Mouse (Mus musculus) liver, embryonic 11.5 days (tissue): ENCODE data around the gene Nolc1. TPM values are rescaled to one million over a fixed set of nuclear protein-coding genes. Genes with fewer than 3 reads are reported as not detected.
A peak's percentile ranks its signal among the peaks of the same experiment; 100 is the strongest.

Source experiments
- ATAC-seq: fragments of 200-750 bp; cut with Nextera tagmentation; replicated peaks from 2 replicates; pipeline ENCODE4 v1.8.0; 2017; ENCODE audit warnings: moderate number of reproducible peaks, mild to moderate bottlenecking, moderate TSS enrichment, moderate library complexity; ENCODE audit not compliant: low FRiP score
- DNase-seq: peaks from one replicate; pipeline ENCODE4 v3.0.0-alpha.2; 2017; ENCODE audit warnings: low spot score
- H3K27ac ChIP-seq: fragments of 300-500 bp; sonication (generic); 2 replicates; pipeline ENCODE4 v1.5.1; 2014; ENCODE audit warnings: mild to moderate bottlenecking, low read depth, low read length, control low read depth
- H3K27me3 ChIP-seq: fragments of 300-500 bp; sonication (generic); replicated peaks from 2 replicates; pipeline ENCODE4 v1.6.1; 2014; ENCODE audit warnings: low read length, mixed read lengths; ENCODE audit not compliant: control insufficient read depth, insufficient read depth
- H3K36me3 ChIP-seq: fragments of 300-500 bp; sonication (generic); 2 replicates; pipeline ENCODE4 v1.6.1; 2014; ENCODE audit warnings: mild to moderate bottlenecking, low read length, moderate library complexity, mixed read lengths; ENCODE audit not compliant: control insufficient read depth, insufficient read depth
- H3K4me1 ChIP-seq: fragments of 300-500 bp; sonication (generic); replicated peaks from 2 replicates; pipeline ENCODE4 v1.6.1; 2014; ENCODE audit warnings: low read length, mixed read lengths; ENCODE audit not compliant: control insufficient read depth, insufficient read depth
- H3K4me2 ChIP-seq: fragments of 300-500 bp; sonication (generic); 2 replicates; pipeline ENCODE4 v1.6.1; 2014; ENCODE audit warnings: mild to moderate bottlenecking, control low read depth, moderate library complexity
- H3K4me3 ChIP-seq: fragments of 300-500 bp; sonication (generic); 2 replicates; pipeline ENCODE4 v1.5.1; 2014; ENCODE audit warnings: low read depth, low read length, control low read depth
- H3K9ac ChIP-seq: fragments of 300-500 bp; sonication (generic); 2 replicates; pipeline ENCODE4 v1.6.1; 2014; ENCODE audit warnings: low read depth, low read length, control low read depth
- H3K9me3 ChIP-seq: fragments of 300-500 bp; sonication (generic); 2 replicates; pipeline ENCODE4 v1.6.1; 2016; ENCODE audit warnings: low read length, inconsistent platforms, mixed read lengths; ENCODE audit not compliant: control insufficient read depth
- WGBS: fragments of 180-500 bp; shearing (Covaris S2); extraction: QIAGEN DNeasy Blood & Tissue Kit; methylation state at CpG from one replicate; pipeline ENCODE4 v1.1.7; 2014; 5-methylcytosine and 5-hydroxymethylcytosine counted together
- polyA plus RNA-seq: library from polyadenylated mRNA; unstranded; fragments of >200 nt; fragmentation: Nextera tagmentation; extraction: Ambion mirVana; gene quantifications from 2 replicates; pipeline ENCODE4 v1.2.1, GENCODE M21; 2014

The Nolc1 gene
- polyA plus RNA-seq, 1 experiment from 2014 or later, result 211 TPM

DNA sequence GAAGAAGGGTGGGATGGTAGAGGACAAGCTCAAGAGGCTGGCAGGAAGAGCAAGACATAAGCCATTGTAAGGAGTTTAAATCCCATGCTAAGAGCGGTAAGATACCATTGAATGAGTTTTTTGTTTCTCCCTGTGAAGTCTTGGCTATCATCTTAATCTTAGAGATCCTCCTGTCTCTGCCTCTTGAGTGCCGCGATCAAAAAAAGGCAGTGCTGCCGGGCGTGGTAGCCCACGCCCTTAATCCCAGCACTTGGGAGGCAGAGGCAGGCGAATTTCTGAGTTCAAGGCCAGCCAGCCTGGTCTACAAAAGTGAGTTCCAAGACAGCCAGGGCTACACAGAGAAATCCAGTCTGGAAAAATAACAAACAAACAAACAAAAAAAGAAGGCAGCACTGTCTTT lies 17.2 kb upstream of the Nolc1 start:
- 75% methylated on average over 7 of the region's 7 CpGs for WGBS
- peaks cover 33% of the 10 kb centered on the region for H3K4me1 ChIP-seq
- H3K27me3 ChIP-seq, result no peaks in the 10 kb centered on the region
- no peaks in the 10 kb centered on the region for H3K9me3 ChIP-seq
- no peak overlapping the region for H3K9ac ChIP-seq
- peak overlapping the region; percentile 98 for H3K4me3 ChIP-seq
- H3K27ac ChIP-seq, result no peak overlapping the region
- H3K36me3 ChIP-seq, result peaks cover 22% of the 10 kb centered on the region
- DNase-seq (no peak), ATAC-seq (no peak)
- H3K4me2 ChIP-seq, result peak overlapping the region; percentile 72

- no peaks in the 10 kb centered on the region for H3K27me3 ChIP-seq
- no peaks in the 10 kb centered on the region for H3K9me3 ChIP-seq
- ATAC-seq (no peak), DNase-seq (no peak)
- peak overlapping the region; percentile 39 for H3K9ac ChIP-seq
- peaks cover 33% of the 10 kb centered on the region for H3K4me1 ChIP-seq
- WGBS, result 43% methylated on average over 6 of the region's 6 CpGs
- H3K4me2 ChIP-seq, result peak overlapping the region; percentile 47
- peak overlapping the region; percentile 25 for H3K4me3 ChIP-seq
- H3K36me3 ChIP-seq, result peaks cover 45% of the 10 kb centered on the region
- peak overlapping the region; percentile 69 for H3K27ac ChIP-seq
Measured at GRCm38 (mm10) chr19:46060845-46061244, 14.8 kb upstream of the Nolc1 start.

GRCm38 (mm10) chr19:46068054-46068453 lies 7.6 kb upstream of the Nolc1 start:
- H3K4me3 ChIP-seq, result no peak overlapping the region
- no peak for DNase-seq
- ATAC-seq, result no peak
- 88% methylated on average over 10 of the region's 10 CpGs for WGBS
- H3K27me3 ChIP-seq, result no peaks in the 10 kb centered on the region
- H3K9me3 ChIP-seq, result no peaks in the 10 kb centered on the region
- H3K27ac ChIP-seq, result no peak overlapping the region
- H3K36me3 ChIP-seq, result peaks cover 86% of the 10 kb centered on the region
- H3K9ac ChIP-seq, result no peak overlapping the region
- no peak overlapping the region for H3K4me2 ChIP-seq
- H3K4me1 ChIP-seq, result no peaks in the 10 kb centered on the region

- Histone ChIP-seq H3K27me3 (no peaks in the 10 kb centered on the region), H3K9me3 (no peaks in the 10 kb centered on the region), H3K4me3 (no peak overlapping the region), H3K9ac (no peak overlapping the region; the same call in 1 of the 2 replicates), H3K4me2 (no peak overlapping the region), H3K36me3 (peaks cover 51% of the 10 kb centered on the region), H3K27ac (peak overlapping the region; percentile 87; the same call in 1 of the 2 replicates), H3K4me1 (peaks cover 31% of the 10 kb centered on the region)
- ATAC-seq (no peak), DNase-seq (no peak)
- 86% methylated on average over 7 of the region's 7 CpGs for WGBS
Measured at GRCm38 (mm10) chr19:46073285-46073684, 2.4 kb upstream of the Nolc1 start.

DNA sequence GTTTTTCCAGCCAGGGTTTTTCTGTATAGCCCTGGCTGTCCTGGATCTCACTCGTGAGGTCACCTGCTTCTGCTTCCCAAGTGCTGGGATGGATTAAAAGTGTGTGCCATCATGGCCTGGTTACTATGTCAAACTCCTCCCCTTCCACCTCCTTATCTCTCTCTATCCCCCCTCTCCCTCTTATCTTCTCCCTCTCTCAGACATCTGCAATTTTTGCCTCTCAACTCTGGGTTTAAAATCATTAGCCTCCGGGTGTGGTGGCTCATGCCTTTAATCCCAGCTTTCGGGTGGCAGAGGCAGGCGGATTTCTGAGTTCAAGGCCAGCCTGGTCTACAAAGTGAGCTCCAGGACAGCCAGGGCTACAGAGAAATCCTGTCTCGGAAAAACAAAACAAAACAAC lies 1.4 kb upstream of the Nolc1 start:
- Histone ChIP-seq H3K4me1 (peaks cover 31% of the 10 kb centered on the region), H3K36me3 (peaks cover 55% of the 10 kb centered on the region), H3K4me2 (no peak overlapping the region; the same call in 1 of the 2 replicates), H3K27me3 (no peaks in the 10 kb centered on the region), H3K4me3 (no peak overlapping the region), H3K9me3 (no peaks in the 10 kb centered on the region), H3K9ac (no peak overlapping the region), H3K27ac (peak overlapping the region; percentile 87)
- ATAC-seq (peak; percentile 37), DNase-seq (no peak)
- WGBS, result 72% methylated on average over 5 of the region's 5 CpGs

DNA sequence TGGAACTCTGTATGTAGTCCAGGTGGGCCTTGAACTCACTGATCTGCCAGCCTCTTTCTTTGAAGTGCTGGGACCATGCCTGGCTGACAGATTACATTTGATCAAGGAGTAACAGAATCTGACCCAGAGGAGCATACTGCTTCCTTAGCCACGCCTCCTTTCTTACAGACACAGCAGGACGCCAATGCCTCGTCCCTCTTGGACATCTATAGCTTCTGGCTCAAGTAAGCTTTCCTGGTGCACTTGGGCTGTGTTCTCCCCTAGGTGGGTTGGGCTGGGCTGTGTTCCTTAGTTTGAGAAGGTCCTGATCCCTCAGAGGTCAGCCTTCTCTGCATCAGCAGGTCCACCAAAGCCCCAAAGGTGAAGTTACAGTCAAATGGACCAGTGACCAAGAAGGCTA lies 2.9 kb downstream of the Nolc1 start:
- Histone ChIP-seq H3K4me2 (no peak overlapping the region), H3K9ac (no peak overlapping the region), H3K4me1 (peaks cover 29% of the 10 kb centered on the region), H3K36me3 (peaks cover 60% of the 10 kb centered on the region), H3K9me3 (no peaks in the 10 kb centered on the region), H3K27ac (no peak overlapping the region), H3K27me3 (no peaks in the 10 kb centered on the region), H3K4me3 (0 out of 2 replicates have a peak overlapping the region, but pooled peaks have one; percentile 15)
- WGBS, result 69% methylated on average over 3 of the region's 3 CpGs
- DNase-seq, result no peak
- ATAC-seq, result no peak

- H3K9ac ChIP-seq, result no peak overlapping the region
- H3K27ac ChIP-seq, result no peak overlapping the region
- H3K4me2 ChIP-seq, result no peak overlapping the region
- H3K36me3 ChIP-seq, result peaks cover 47% of the 10 kb centered on the region
- H3K9me3 ChIP-seq, result no peaks in the 10 kb centered on the region
- DNase-seq (no peak), ATAC-seq (no peak)
- WGBS, result 94% methylated on average over 8 of the region's 8 CpGs
- no peak overlapping the region for H3K4me3 ChIP-seq
- H3K4me1 ChIP-seq, result peaks cover 3% of the 10 kb centered on the region
- H3K27me3 ChIP-seq, result no peaks in the 10 kb centered on the region
Measured at GRCm38 (mm10) chr19:46085185-46085584, 9.5 kb downstream of the Nolc1 start.

DNA sequence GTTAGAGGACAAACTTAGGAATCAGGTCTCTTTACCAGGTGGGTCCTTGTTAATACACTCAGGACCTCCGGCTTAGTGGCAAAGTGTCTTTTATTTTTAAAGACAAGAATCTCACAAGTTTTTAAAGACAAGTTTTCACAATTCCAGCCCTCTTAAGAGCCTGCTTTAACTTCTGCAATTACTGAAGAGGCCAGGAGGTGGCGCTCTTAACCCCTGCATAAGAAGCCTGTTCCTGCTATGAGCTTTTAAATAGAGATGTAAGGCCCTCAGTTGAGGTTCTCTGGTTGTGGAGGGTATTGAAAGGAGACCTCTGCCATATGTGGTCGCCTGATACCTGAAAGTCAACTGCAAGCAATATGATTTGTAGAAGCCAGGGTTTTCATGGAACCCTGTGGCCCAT lies 10.7 kb downstream of the Nolc1 start:
- no peaks in the 10 kb centered on the region for H3K27me3 ChIP-seq
- 46% methylated on average over 3 of the region's 3 CpGs for WGBS
- H3K4me1 ChIP-seq, result peaks cover 3% of the 10 kb centered on the region
- H3K27ac ChIP-seq, result no peak overlapping the region
- DNase-seq (no peak), ATAC-seq (peak; percentile 7; the same call in 1 of the 2 replicates)
- H3K9ac ChIP-seq, result no peak overlapping the region
- peaks cover 36% of the 10 kb centered on the region for H3K36me3 ChIP-seq
- H3K4me2 ChIP-seq, result no peak overlapping the region
- H3K4me3 ChIP-seq, result no peak overlapping the region
- no peaks in the 10 kb centered on the region for H3K9me3 ChIP-seq

DNA sequence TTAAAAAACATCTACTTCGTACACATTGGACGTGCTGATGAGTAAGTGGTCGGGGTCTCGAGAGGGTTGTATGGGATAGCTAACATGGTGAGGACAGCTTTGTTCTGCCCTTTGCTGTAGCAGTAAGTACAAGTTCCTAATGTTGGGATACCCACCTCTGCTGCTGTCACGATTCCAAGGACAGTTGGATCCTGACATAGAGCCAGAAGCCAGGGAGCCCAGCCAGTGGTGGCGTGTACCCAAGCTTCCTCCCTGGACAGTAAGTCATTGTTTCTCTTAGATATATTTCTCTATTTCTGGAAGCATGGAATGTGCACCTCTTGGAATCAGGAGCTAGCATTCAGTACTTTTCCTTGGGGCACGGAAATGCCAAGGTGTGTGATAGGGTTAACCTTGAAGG lies 12.2 kb downstream of the Nolc1 start:
- Histone ChIP-seq H3K27me3 (no peaks in the 10 kb centered on the region), H3K9me3 (no peaks in the 10 kb centered on the region), H3K27ac (no peak overlapping the region), H3K4me3 (no peak overlapping the region), H3K36me3 (peaks cover 22% of the 10 kb centered on the region), H3K4me2 (no peak overlapping the region), H3K4me1 (peaks cover 3% of the 10 kb centered on the region), H3K9ac (no peak overlapping the region)
- no peak for ATAC-seq
- no peak for DNase-seq
- WGBS, result 80% methylated on average over 7 of the region's 7 CpGs
